Mouse (Mus musculus): ENCODE results near the gene Acot3. TPM values are rescaled to one million over a fixed set of nuclear protein-coding genes. Genes with fewer than 3 reads are reported as not detected.
"Not testable (repeated sequence)": the region's sequence is repeated elsewhere in the genome, so short reads cannot be mapped to it uniquely, and the experiment has no call there.

Acot3 gene
- not detected for total RNA-seq (2021)
- long read RNA-seq, experiment 1 = 0 reads
- long read RNA-seq, experiment 2 = 0 reads

GRCm38 (mm10) chr12:84051937-84052474 is at the start of gene Acot3:
TSS of gene Acot3 (plus strand) at chr12:84052144.
- no peak for DNase-seq
- intact Hi-C loops (cut with DNase I; ENCODE audit: low total_unique reads) = no loop called here

DNA sequence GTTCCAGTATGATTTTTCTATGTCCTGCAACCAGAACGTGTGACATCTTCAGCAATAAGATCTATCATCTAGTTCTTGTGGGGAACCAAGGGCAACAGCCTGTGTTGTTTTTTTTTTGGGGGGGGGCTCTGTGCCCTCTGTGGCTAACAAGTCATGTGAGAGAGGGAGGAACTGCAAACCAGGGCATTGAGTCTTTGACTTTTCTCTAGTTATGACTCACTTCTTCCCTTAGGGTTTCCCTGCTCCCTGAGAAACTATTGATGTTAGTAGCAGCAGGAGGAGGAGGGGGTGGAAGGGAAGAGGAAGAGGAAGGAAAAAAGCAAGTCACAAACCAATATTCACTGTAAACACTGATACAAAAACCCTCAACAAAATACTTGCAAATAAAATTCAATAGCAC is 48.1 kb upstream of the Acot3 start:
- DNase-seq = no peak
- intact Hi-C loops (cut with DNase I; ENCODE audit: low total_unique reads) = no loop called here

- intact Hi-C loops (cut with DNase I; ENCODE audit: low total_unique reads) = no loop called here
- no peak for DNase-seq
Observed at GRCm38 (mm10) chr12:84008251-84008650, 43.7 kb upstream of the Acot3 start.

DNA sequence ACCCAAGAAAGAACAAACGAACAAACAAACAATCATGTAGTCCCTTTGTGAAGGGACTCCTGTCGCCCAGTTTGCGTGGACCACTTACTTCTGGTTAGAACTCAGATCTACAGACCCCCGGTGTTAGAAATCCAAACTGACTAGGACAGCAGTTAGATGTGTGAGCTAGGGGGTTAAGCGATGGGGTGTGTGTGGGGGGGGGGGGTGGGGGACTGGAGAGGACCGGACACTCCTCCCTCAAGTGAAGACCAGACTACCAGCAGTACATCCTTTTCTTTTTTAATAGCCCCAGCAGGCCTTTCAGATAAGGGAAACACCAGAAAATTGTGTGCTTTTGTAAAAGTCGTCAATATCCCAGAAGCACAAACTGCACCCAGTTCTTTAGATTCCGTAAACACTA is 43.2 kb upstream of the Acot3 start:
- DNase-seq = no peak
- intact Hi-C loops (cut with DNase I; ENCODE audit: low total_unique reads) = no loop called here

GRCm38 (mm10) chr12:84009171-84009965 is 42.6 kb upstream of the Acot3 start, which contains the start of gene Acot1:
TSS of gene Acot1 (plus strand) at chr12:84009490.
- DNase-seq = peak; percentile 68
- intact Hi-C loops (cut with DNase I; ENCODE audit: low total_unique reads) = not testable (repeated sequence)

DNA sequence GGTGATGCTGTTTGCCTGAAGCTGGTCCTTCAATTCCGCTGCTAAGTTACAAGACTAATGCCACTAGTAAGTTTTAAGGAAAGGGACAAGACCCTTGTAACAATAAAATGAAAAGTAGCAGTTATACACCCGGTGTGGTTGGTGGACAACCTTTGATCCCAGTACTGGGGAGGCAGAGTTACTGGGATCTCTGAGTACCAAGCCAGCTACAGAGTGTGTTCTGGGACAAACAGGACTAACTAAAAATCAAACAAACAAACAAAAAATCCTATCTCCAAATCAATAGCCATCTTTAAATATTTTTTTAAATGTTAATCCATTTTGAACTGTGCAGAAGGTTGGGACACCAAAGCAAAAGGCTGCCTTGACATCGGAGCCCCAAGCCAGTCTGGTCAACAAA is 41.7 kb upstream of the Acot3 start:
- DNase-seq = no peak
- intact Hi-C loops (cut with DNase I; ENCODE audit: low total_unique reads) = no loop called here

GRCm38 (mm10) chr12:84011251-84012040 is 40.5 kb upstream of the Acot3 start:
- intact Hi-C loops (cut with DNase I; ENCODE audit: low total_unique reads) = no loop called here
- peak; percentile 72 for DNase-seq

- peak; percentile 6 for DNase-seq
- intact Hi-C loops (cut with DNase I; ENCODE audit: low total_unique reads) = no loop called here
Observed at GRCm38 (mm10) chr12:84013130-84013529, 38.8 kb upstream of the Acot3 start.

DNA sequence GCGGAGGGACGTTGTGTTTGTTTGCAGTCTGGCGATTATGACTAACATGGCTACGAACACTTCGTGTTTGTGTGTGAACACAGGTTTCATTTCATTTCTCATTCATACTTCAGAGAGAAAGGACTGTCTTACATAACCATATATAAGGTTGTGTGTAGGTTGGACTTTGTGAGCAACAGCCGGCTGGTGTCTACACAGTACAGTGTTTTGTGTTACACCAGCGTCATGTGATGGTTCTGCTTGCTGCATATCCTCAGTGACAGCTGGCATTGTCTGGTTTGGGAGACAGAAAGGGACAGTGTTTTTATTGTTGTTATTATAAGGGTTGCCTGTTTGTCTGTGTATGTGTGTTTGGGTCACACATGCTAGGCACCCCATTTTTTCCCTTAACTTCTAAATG is 38.2 kb upstream of the Acot3 start:
- intact Hi-C loops (cut with DNase I; ENCODE audit: low total_unique reads) = no loop called here
- no peak for DNase-seq

DNA sequence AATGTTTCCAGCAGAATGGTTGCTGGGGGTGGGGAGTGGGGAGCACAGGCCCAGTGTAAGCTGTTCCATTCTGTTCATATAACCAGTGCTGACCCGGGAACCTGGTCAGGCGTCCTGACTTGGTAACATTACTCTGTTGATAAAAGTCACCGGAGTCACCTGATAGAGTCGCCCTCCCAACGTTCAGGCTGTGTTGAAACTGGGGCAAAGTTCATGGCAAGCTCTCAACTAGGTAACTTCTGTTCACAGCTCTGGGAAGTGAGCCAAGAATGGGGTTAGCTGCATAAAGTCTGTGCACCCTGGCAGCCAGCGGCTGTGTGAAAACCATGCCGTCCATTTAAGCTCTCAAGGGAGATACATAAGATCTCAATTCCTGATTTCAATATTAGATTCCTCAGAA is 31.4 kb upstream of the Acot3 start:
- intact Hi-C loops (cut with DNase I; ENCODE audit: low total_unique reads) = not testable (repeated sequence)

GRCm38 (mm10) chr12:84022266-84022665 is 29.7 kb upstream of the Acot3 start:
- DNase-seq; intact Hi-C loops (cut with DNase I; ENCODE audit: low total_unique reads): not testable (repeated sequence)

More for the DNA sequence above, 31.4 kb upstream of the Acot3 start:
- DNase-seq = peak; percentile 45

DNA sequence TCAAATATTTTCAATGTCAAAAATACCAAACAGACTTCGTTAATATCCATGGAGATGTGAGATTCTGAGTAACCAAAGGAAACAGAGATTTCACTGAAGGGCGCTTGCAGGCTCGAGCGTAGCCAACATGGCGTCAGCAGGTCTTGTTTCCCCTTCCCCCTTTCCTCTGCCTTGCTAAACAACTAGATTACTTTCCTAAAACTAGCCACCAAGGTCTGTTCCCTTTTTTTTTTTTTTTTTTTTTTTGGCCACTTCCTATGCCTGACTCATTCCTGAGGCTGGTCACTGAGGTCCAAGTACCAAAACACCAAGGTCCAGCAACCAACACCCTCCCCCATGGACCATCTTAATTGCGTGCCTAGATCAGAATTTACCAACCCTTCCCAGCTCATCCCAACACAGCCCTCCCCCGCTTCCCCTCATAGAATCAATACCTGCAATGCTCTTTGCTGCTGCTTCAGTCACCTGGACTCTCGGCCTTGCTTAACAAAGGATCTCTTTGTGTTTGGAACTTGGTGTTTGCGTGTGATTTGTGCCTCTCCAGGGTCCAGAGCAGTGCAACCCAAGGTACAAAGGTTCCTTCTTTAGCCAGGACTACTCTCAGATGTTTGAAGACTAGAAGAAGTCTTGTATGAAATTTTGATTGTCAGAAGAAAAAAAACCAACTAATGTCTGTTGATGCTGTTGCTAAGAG is 28.7 kb upstream of the Acot3 start:
- intact Hi-C loops (cut with DNase I; ENCODE audit: low total_unique reads) = no loop called here
- DNase-seq = no peak

- no peak for DNase-seq
- intact Hi-C loops (cut with DNase I; ENCODE audit: low total_unique reads) = no loop called here
Observed at GRCm38 (mm10) chr12:84025888-84026287, 26.1 kb upstream of the Acot3 start.

- DNase-seq; intact Hi-C loops (cut with DNase I; ENCODE audit: low total_unique reads): not testable (repeated sequence)
Observed at GRCm38 (mm10) chr12:84028328-84028727, 23.6 kb upstream of the Acot3 start.

- DNase-seq; intact Hi-C loops (cut with DNase I; ENCODE audit: low total_unique reads): not testable (repeated sequence)
Observed at GRCm38 (mm10) chr12:84029043-84029442, 22.9 kb upstream of the Acot3 start.

- peak; percentile 58 for DNase-seq
- intact Hi-C loops (cut with DNase I; ENCODE audit: low total_unique reads) = loop anchor here (5.0 kb wide), 1 partner anchor 53 kb away; no protein-coding TSS in a partner anchor
Observed at GRCm38 (mm10) chr12:84030659-84031332, 21.1 kb upstream of the Acot3 start.

DNA sequence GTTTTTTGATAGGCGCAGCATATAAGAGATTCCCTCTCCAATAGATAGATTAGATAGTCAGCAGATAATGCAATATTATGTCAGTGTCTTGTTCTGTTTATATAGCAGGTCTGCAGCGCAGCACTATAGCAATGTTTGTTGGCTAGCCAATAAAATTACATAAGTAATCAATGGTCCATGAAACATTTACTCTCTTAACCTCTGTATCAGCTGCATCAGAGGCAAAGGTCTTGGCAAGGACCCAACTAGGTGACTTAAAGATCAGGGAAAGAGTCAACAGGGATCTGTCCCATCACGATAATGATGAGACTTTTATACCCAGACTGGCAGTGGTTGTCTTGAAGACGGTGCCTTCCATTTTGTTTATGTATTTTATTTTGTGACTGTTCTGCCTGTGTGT is 19.1 kb upstream of the Acot3 start:
- DNase-seq = no peak
- intact Hi-C loops (cut with DNase I; ENCODE audit: low total_unique reads) = loop anchor here (5.0 kb wide), 1 partner anchor 56 kb away; no protein-coding TSS in a partner anchor

DNA sequence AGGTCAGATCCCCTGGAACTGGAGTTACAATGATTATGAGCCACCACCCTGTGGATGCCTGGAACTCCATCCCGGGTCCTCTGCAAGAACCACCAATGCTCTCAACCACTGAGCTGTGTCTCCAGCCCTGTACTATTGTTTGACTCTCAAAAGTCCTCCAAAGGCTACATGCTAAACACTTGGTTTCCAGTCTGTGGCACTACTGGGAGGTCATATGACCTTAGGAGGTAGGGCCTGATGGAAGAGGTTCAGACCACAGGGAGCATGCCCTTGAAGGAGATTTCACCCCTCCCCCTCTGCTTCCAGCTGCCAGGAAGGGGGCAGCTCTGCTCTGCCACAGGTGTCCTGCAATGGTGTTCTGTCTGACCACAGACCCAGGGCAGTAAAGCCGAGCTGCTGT is 18.6 kb upstream of the Acot3 start:
- DNase-seq = not testable (repeated sequence)
- intact Hi-C loops (cut with DNase I; ENCODE audit: low total_unique reads) = loop anchor here (5.0 kb wide), 1 partner anchor 56 kb away; no protein-coding TSS in a partner anchor

DNA sequence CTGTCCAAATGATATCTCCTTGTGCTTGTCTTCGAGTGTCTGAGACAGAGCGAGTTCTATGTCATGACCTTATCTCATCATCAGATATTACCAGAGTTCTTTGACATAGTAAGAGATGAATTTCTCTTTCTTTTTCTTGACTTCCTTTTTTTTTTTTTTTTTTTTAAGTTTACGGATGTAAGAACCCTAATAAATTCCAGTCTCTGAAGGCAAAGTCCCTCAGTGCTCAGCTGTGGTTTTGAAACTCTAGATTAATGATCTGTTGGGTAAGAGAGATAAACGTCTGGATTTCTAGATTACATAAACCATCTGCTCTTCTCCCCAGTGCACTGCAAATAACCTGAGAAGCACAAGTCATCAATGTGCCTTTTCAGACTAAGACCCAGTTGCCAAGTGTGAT is 17.8 kb upstream of the Acot3 start:
- no peak for DNase-seq
- intact Hi-C loops (cut with DNase I; ENCODE audit: low total_unique reads) = loop anchor here (5.0 kb wide), 1 partner anchor 57 kb away; no protein-coding TSS in a partner anchor
